Mouse (Mus musculus): ENCODE measurements around the gene Apoc1. TPM values are rescaled to one million over a fixed set of nuclear protein-coding genes. Genes with fewer than 3 reads are reported as not detected.

Apoc1 gene
- total and polyA plus RNA-seq, 3 experiments = not detected

DNA sequence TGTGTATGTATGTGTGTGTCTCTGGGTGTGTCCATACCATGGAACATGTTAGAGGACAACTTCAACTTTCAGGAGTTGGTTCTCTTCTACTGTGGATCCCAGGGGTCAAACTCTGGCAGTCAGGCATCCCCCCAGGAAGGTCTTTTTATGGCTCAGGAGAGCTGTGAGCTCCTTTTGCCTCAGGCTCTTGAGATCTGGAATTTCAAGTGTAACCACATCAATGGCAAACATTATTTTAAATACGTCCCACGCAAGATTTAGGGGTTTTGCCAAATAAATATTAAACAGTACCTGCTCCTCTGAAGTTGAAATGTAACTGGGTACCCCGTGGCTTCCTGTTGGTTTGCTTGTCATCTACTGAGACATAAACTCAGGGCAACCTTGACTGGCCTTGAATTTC is 9.5 kb downstream of the Apoc1 start:
- Histone ChIP-seq H3K79me2 (replicated peaks; ENCODE audit: control insufficient read depth, extremely low read depth, insufficient read depth, poor library complexity, severe bottlenecking) (no peaks in the 10 kb centered on the region), H3K27ac (ENCODE audit: insufficient read depth, low read depth) (no peak overlapping the region), H3K9ac (ENCODE audit: insufficient read depth, low read depth) (no peak overlapping the region), H3K27me3 (replicated peaks) (no peaks in the 10 kb centered on the region), H3K9me3 (replicated peaks; ENCODE audit: low read length) (no peaks in the 10 kb centered on the region), H3K36me3 (replicated peaks in 1 of 2; ENCODE audit: control insufficient read depth in 1 of 2, insufficient read depth in 1 of 2, low read length in 1 of 2) (no peaks in the 10 kb centered on the region), H3K4me3 (replicated peaks in 1 of 3; ENCODE audit: low read depth in 2 of 3, low read length in 2 of 3, poor library complexity in 1 of 3) (no peak overlapping the region), H3K4me2 (ENCODE audit: insufficient read depth, low read depth, poor library complexity, severe bottlenecking) (no peak overlapping the region), H3K4me1 (ENCODE audit: control insufficient read depth in 1 of 2, insufficient read depth in 2 of 2) (peaks cover 2 to 18% of the 10 kb centered on the region in 2 experiments; a peak in 3 of 4 replicates)
- no peak for DNase-seq (ENCODE audit: extremely low read depth)
- no peak for TF ChIP-seq POLR2A (IDR thresholded peaks at IDR 0.05; ENCODE audit: low read depth, low read length)
- TF ChIP-seq KAT2A (IDR thresholded peaks at IDR 0.05; ENCODE audit: insufficient replicate concordance, low read length) = no peak
- TF ChIP-seq GABPA (IDR thresholded peaks at IDR 0.05; ENCODE audit: insufficient replicate concordance, low read depth, low read length) = no peak
- no peak for TF ChIP-seq ZMIZ1 (IDR thresholded peaks at IDR 0.05; ENCODE audit: low read depth, low read length)
- TF ChIP-seq RCOR1 (conservative IDR thresholded peaks at IDR 0.05; ENCODE audit: low read depth, low read length) = no peak
- TF ChIP-seq TBP (conservative IDR thresholded peaks at IDR 0.05; ENCODE audit: low read depth, low read length) = no peak
- no peak for TF ChIP-seq E2F4 (IDR thresholded peaks at IDR 0.05; ENCODE audit: insufficient replicate concordance, low read depth, low read length)
- TF ChIP-seq JUND (conservative IDR thresholded peaks at IDR 0.05; ENCODE audit: low read depth, low read length) = no peak
- no peak for TF ChIP-seq PAX5 (IDR thresholded peaks at IDR 0.05; ENCODE audit: low read length)
- no peak for TF ChIP-seq ZKSCAN1 (IDR thresholded peaks at IDR 0.05; ENCODE audit: borderline replicate concordance, low read depth, low read length)
- no peak for TF ChIP-seq POLR2AphosphoS2 (IDR thresholded peaks at IDR 0.05; ENCODE audit: low read depth, low read length)
- no peak for TF ChIP-seq USF1 (IDR thresholded peaks at IDR 0.05; ENCODE audit: low read depth, low read length)
- no peak for TF ChIP-seq MYC (IDR thresholded peaks at IDR 0.05; ENCODE audit: low read depth, low read length)
- no peak for TF ChIP-seq MEF2A (IDR thresholded peaks at IDR 0.05; ENCODE audit: borderline replicate concordance, low read depth, low read length)
- no peak for TF ChIP-seq ETS1 (conservative IDR thresholded peaks at IDR 0.05; ENCODE audit: low read depth, low read length)
- dilution Hi-C loops (cut with MboI; ENCODE audit: extremely low pct_ligation_motif_present, extremely low pct_unique_long_range_greater_than_20kb, low sequenced_read_pairs) = no loop called here
- in situ Hi-C loops (cut with MboI; ENCODE audit: low pct_ligation_motif_present, low pct_unique_long_range_greater_than_20kb, low sequenced_read_pairs) = no loop called here

DNA sequence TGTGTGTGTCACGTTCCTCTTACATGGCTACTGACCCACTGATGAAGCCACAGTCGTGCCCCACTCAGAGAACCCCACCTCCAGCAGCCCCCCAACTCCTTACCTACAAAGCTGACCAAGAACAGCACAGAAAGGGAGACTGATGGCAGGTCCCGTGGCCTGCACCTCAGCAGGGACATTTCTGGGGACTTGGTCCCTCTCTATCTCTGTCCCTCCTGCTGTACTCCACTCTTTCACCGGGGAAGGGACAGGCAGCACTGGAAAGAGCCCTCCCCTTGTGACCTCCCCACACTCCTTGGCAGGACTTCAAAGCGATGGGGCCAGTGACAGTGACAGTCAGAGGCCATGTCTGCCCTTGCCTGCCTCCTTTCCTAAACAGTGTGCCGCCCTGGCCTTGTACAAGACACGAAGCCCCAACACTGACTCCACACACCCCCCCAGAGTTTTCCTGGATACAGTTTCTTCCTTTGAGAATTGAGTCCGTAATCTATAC is 11.2 kb downstream of the Apoc1 start, which contains the start of the genes Gm44805 and Apoc4:
Gene Gm44805, minus strand, starts transcription at position 222 of the 493 bp plus-strand sequence.
Gene Apoc4, minus strand, starts transcription at position 278 of the 493 bp plus-strand sequence.
- no peak within 1 kb of the TSS for H3K27ac ChIP-seq (ENCODE audit: insufficient read depth, low read depth)
- H3K27me3 ChIP-seq (replicated peaks) = no peaks in the 10 kb centered on the region
- H3K9ac ChIP-seq (ENCODE audit: insufficient read depth, low read depth) = no peak within 1 kb of the TSS
- H3K79me2 ChIP-seq (replicated peaks; ENCODE audit: control insufficient read depth, extremely low read depth, insufficient read depth, poor library complexity, severe bottlenecking) = no peaks in the 10 kb centered on the region
- in situ Hi-C loops (cut with MboI; ENCODE audit: low pct_ligation_motif_present, low pct_unique_long_range_greater_than_20kb, low sequenced_read_pairs) (no loop called here), dilution Hi-C loops (cut with MboI; ENCODE audit: extremely low pct_ligation_motif_present, extremely low pct_unique_long_range_greater_than_20kb, low sequenced_read_pairs) (no loop called here)
- no peak within 1 kb of the TSS for H3K4me2 ChIP-seq (ENCODE audit: insufficient read depth, low read depth, poor library complexity, severe bottlenecking)
- TF ChIP-seq TBP (conservative IDR thresholded peaks at IDR 0.05; ENCODE audit: low read depth, low read length) (no peak), SIN3A (IDR thresholded peaks at IDR 0.05; ENCODE audit: low read length) (no peak), NRF1 (IDR thresholded peaks at IDR 0.05; ENCODE audit: low read depth, low read length) (no peak), ZKSCAN1 (IDR thresholded peaks at IDR 0.05; ENCODE audit: borderline replicate concordance, low read depth, low read length) (no peak), KAT2A (IDR thresholded peaks at IDR 0.05; ENCODE audit: insufficient replicate concordance, low read length) (no peak), GABPA (IDR thresholded peaks at IDR 0.05; ENCODE audit: insufficient replicate concordance, low read depth, low read length) (no peak), JUN (IDR thresholded peaks at IDR 0.05; ENCODE audit: insufficient read depth, low read depth, low read length) (no peak), ELF1 (IDR thresholded peaks at IDR 0.05; ENCODE audit: low read depth, low read length) (no peak), USF1 (IDR thresholded peaks at IDR 0.05; ENCODE audit: low read depth, low read length) (no peak), ETS1 (conservative IDR thresholded peaks at IDR 0.05; ENCODE audit: low read depth, low read length) (no peak), MYC (IDR thresholded peaks at IDR 0.05; ENCODE audit: low read depth, low read length) (no peak), CHD2 (IDR thresholded peaks at IDR 0.05; ENCODE audit: low read length) (no peak), MEF2A (IDR thresholded peaks at IDR 0.05; ENCODE audit: borderline replicate concordance, low read depth, low read length) (no peak)
- H3K4me1 ChIP-seq (ENCODE audit: control insufficient read depth in 1 of 2, insufficient read depth in 2 of 2) = peaks cover 2 to 10% of the 10 kb centered on the region in 2 experiments; a peak in 3 of 4 replicates
- no peaks in the 10 kb centered on the region for H3K36me3 ChIP-seq (replicated peaks in 1 of 2; ENCODE audit: control insufficient read depth in 1 of 2, insufficient read depth in 1 of 2, low read length in 1 of 2)
- no peak within 1 kb of the TSS for H3K4me3 ChIP-seq (replicated peaks in 1 of 3; ENCODE audit: low read depth in 2 of 3, low read length in 2 of 3, poor library complexity in 1 of 3)
- no peak for DNase-seq (ENCODE audit: extremely low read depth)
- H3K9me3 ChIP-seq (replicated peaks; ENCODE audit: low read length) = no peaks in the 10 kb centered on the region

Measured in CH12.LX (cell line).